Mouse (Mus musculus): ENCODE results near the gene Fancc. TPM values are rescaled to one million over a fixed set of nuclear protein-coding genes. Genes with fewer than 3 reads are reported as not detected.

Gene Fancc
- polyA plus RNA-seq, 1 experiment, result 14.7 TPM

GRCm38 (mm10) chr13:63402823-63403222 is 94.3 kb downstream of the Fancc start:
- H3K27me3 ChIP-seq (ENCODE audit: control insufficient read depth, insufficient read depth, low read length), result no peaks in the 10 kb centered on the region
- no peak for DNase-seq
- H3K4me1 ChIP-seq (replicated peaks; ENCODE audit: control insufficient read depth, insufficient read depth, low read length), result no peaks in the 10 kb centered on the region
- no peaks in the 10 kb centered on the region for H3K36me3 ChIP-seq (ENCODE audit: control insufficient read depth, insufficient read depth, low read length)
- 90% methylated on average over 2 of the region's 2 CpGs for WGBS
- H3K4me3 ChIP-seq (ENCODE audit: control insufficient read depth, insufficient read depth, low read length), result no peak overlapping the region
- no peak overlapping the region for H3K27ac ChIP-seq (ENCODE audit: control insufficient read depth, insufficient read depth, low read length)
- TF ChIP-seq POLR2A (IDR thresholded peaks at IDR 0.05; ENCODE audit: control insufficient read depth, extremely low read depth, insufficient read depth, low read length, poor library complexity) (no peak), CTCF (IDR thresholded peaks at IDR 0.05; ENCODE audit: borderline replicate concordance, control insufficient read depth, extremely low read depth, insufficient read depth, low read length, poor library complexity) (no peak)

DNA sequence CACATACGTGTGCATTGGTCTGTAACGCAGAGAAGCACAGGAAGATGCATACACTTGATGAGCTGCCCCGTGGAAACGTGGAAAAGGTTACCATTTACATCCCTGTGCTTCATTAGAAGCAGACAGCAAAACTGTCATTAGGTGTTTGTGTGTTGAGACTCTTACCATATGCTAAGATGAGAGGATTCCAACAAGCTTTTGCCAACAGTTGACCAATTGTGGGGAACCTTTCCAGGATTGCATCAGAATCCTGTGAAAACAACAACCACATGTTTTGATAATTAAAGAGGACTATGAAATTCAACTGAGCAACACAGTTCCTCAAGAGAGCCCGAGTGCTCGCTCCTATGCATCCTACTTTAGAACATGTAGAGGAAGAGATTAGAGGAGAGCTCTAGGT is 97.0 kb downstream of the Fancc start:
- no peak for DNase-seq
- no peak overlapping the region for H3K27ac ChIP-seq (ENCODE audit: control insufficient read depth, insufficient read depth, low read length)
- WGBS, result 98% methylated on average over 6 of the region's 6 CpGs
- H3K4me3 ChIP-seq (ENCODE audit: control insufficient read depth, insufficient read depth, low read length), result no peak overlapping the region
- no peaks in the 10 kb centered on the region for H3K27me3 ChIP-seq (ENCODE audit: control insufficient read depth, insufficient read depth, low read length)
- no peaks in the 10 kb centered on the region for H3K4me1 ChIP-seq (replicated peaks; ENCODE audit: control insufficient read depth, insufficient read depth, low read length)
- H3K36me3 ChIP-seq (ENCODE audit: control insufficient read depth, insufficient read depth, low read length), result no peaks in the 10 kb centered on the region
- no peak for TF ChIP-seq CTCF (IDR thresholded peaks at IDR 0.05; ENCODE audit: borderline replicate concordance, control insufficient read depth, extremely low read depth, insufficient read depth, low read length, poor library complexity)
- no peak for TF ChIP-seq POLR2A (IDR thresholded peaks at IDR 0.05; ENCODE audit: control insufficient read depth, extremely low read depth, insufficient read depth, low read length, poor library complexity)

- H3K4me3 ChIP-seq (ENCODE audit: control insufficient read depth, insufficient read depth, low read length), result no peak overlapping the region
- WGBS, result 100% methylated on average over 1 of the region's 1 CpGs
- TF ChIP-seq POLR2A (IDR thresholded peaks at IDR 0.05; ENCODE audit: control insufficient read depth, extremely low read depth, insufficient read depth, low read length, poor library complexity), result no peak
- TF ChIP-seq CTCF (IDR thresholded peaks at IDR 0.05; ENCODE audit: borderline replicate concordance, control insufficient read depth, extremely low read depth, insufficient read depth, low read length, poor library complexity), result no peak
- DNase-seq, result no peak
- H3K27me3 ChIP-seq (ENCODE audit: control insufficient read depth, insufficient read depth, low read length), result no peaks in the 10 kb centered on the region
- H3K36me3 ChIP-seq (ENCODE audit: control insufficient read depth, insufficient read depth, low read length), result no peaks in the 10 kb centered on the region
- no peak overlapping the region for H3K27ac ChIP-seq (ENCODE audit: control insufficient read depth, insufficient read depth, low read length)
- H3K4me1 ChIP-seq (replicated peaks; ENCODE audit: control insufficient read depth, insufficient read depth, low read length), result peaks cover 8% of the 10 kb centered on the region
Measured at GRCm38 (mm10) chr13:63397420-63397819, 99.7 kb downstream of the Fancc start.

DNA sequence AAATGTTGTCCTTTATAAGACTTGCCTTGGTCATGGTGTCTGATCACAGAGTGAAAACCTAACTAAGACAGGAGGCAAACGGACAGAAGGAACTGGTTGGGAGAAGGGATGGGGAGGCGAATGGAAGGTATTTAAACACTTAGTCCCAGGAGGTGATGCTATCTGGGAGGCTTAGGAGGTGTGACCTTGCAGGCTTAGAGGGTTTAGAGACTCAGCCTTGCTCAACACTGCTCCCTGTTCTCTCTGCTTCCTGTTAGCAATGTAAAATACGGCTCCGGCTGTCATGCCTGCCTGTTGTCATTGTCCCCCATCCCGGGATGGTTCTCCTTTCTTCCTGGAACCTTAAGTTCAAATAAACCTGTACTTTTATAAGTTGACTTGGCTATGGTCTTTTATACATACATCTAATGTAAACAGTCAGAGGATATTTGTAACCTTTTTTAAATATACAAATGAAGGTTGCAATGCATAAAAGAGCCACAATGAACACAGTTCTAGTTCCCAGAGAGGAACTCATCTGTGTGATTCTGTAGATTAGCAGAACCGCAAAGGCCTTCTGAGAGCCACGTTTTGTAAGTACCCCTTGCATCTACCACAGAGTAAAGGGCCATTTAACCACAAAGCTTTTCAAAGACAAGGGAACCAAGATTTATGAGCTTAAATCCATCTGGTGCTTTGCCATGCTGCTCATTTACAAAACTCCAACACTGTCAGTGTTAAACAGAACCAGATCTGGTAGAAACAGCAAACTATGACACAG is 102.6 kb downstream of the Fancc start:
- TF ChIP-seq POLR2A (IDR thresholded peaks at IDR 0.05; ENCODE audit: control insufficient read depth, extremely low read depth, insufficient read depth, low read length, poor library complexity) (no peak), CTCF (IDR thresholded peaks at IDR 0.05; ENCODE audit: borderline replicate concordance, control insufficient read depth, extremely low read depth, insufficient read depth, low read length, poor library complexity) (no peak)
- H3K27ac ChIP-seq (ENCODE audit: control insufficient read depth, insufficient read depth, low read length), result no peak overlapping the region
- H3K36me3 ChIP-seq (ENCODE audit: control insufficient read depth, insufficient read depth, low read length), result no peaks in the 10 kb centered on the region
- no peaks in the 10 kb centered on the region for H3K27me3 ChIP-seq (ENCODE audit: control insufficient read depth, insufficient read depth, low read length)
- H3K4me3 ChIP-seq (ENCODE audit: control insufficient read depth, insufficient read depth, low read length), result no peak overlapping the region
- WGBS, result 14% methylated on average over 7 of the region's 7 CpGs
- DNase-seq, result no peak
- peaks cover 8% of the 10 kb centered on the region for H3K4me1 ChIP-seq (replicated peaks; ENCODE audit: control insufficient read depth, insufficient read depth, low read length)

DNA sequence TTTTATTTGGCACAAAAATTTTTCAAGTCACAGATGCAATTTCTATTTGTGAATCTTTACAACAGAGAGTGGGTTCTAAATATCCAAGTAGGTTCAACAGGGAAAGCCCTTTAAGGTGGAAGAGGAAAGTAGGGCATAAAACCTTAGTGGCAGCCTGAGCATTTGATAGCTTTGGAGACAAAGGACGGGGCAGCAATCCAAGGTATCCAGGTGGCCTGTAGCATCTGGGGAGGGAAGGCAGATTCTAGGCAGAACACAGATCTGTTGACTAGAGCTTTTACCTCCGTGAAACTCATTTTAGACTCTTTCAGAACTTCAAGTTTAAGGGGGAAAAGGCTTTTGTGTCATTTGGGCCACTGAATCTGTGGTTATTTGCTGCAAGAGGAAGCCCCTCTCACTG is 111.8 kb downstream of the Fancc start:
- Histone ChIP-seq H3K4me1 (replicated peaks; ENCODE audit: control insufficient read depth, insufficient read depth, low read length) (no peaks in the 10 kb centered on the region), H3K4me3 (ENCODE audit: control insufficient read depth, insufficient read depth, low read length) (no peak overlapping the region), H3K36me3 (ENCODE audit: control insufficient read depth, insufficient read depth, low read length) (no peaks in the 10 kb centered on the region), H3K27ac (ENCODE audit: control insufficient read depth, insufficient read depth, low read length) (no peak overlapping the region), H3K27me3 (ENCODE audit: control insufficient read depth, insufficient read depth, low read length) (no peaks in the 10 kb centered on the region)
- WGBS, result 95% methylated on average over 2 of the region's 2 CpGs
- no peak for TF ChIP-seq POLR2A (IDR thresholded peaks at IDR 0.05; ENCODE audit: control insufficient read depth, extremely low read depth, insufficient read depth, low read length, poor library complexity)
- no peak for TF ChIP-seq CTCF (IDR thresholded peaks at IDR 0.05; ENCODE audit: borderline replicate concordance, control insufficient read depth, extremely low read depth, insufficient read depth, low read length, poor library complexity)
- DNase-seq, result no peak

- WGBS, result over 99% methylated on average over 3 of the region's 3 CpGs
- H3K4me3 ChIP-seq (ENCODE audit: control insufficient read depth, insufficient read depth, low read length), result no peak overlapping the region
- H3K27ac ChIP-seq (ENCODE audit: control insufficient read depth, insufficient read depth, low read length), result no peak overlapping the region
- TF ChIP-seq POLR2A (IDR thresholded peaks at IDR 0.05; ENCODE audit: control insufficient read depth, extremely low read depth, insufficient read depth, low read length, poor library complexity), result no peak
- no peak for DNase-seq
- no peaks in the 10 kb centered on the region for H3K27me3 ChIP-seq (ENCODE audit: control insufficient read depth, insufficient read depth, low read length)
- no peaks in the 10 kb centered on the region for H3K36me3 ChIP-seq (ENCODE audit: control insufficient read depth, insufficient read depth, low read length)
- H3K4me1 ChIP-seq (replicated peaks; ENCODE audit: control insufficient read depth, insufficient read depth, low read length), result no peaks in the 10 kb centered on the region
Measured at GRCm38 (mm10) chr13:63384775-63385174, 112.3 kb downstream of the Fancc start.

- Histone ChIP-seq H3K27me3 (ENCODE audit: control insufficient read depth, insufficient read depth, low read length) (no peaks in the 10 kb centered on the region), H3K4me3 (ENCODE audit: control insufficient read depth, insufficient read depth, low read length) (no peak overlapping the region), H3K36me3 (ENCODE audit: control insufficient read depth, insufficient read depth, low read length) (no peaks in the 10 kb centered on the region), H3K27ac (ENCODE audit: control insufficient read depth, insufficient read depth, low read length) (no peak overlapping the region), H3K4me1 (replicated peaks; ENCODE audit: control insufficient read depth, insufficient read depth, low read length) (no peaks in the 10 kb centered on the region)
- TF ChIP-seq CTCF (IDR thresholded peaks at IDR 0.05; ENCODE audit: borderline replicate concordance, control insufficient read depth, extremely low read depth, insufficient read depth, low read length, poor library complexity), result no peak
- TF ChIP-seq POLR2A (IDR thresholded peaks at IDR 0.05; ENCODE audit: control insufficient read depth, extremely low read depth, insufficient read depth, low read length, poor library complexity), result no peak
- no peak for DNase-seq
- 94% methylated on average over 2 of the region's 2 CpGs for WGBS
Measured at GRCm38 (mm10) chr13:63382206-63382605, 114.9 kb downstream of the Fancc start.
